Mouse (Mus musculus): ENCODE data around the gene Gm20517. TPM values are rescaled to one million over a fixed set of nuclear protein-coding genes. Genes with fewer than 3 reads are reported as not detected.

The Gm20517 gene
- total RNA-seq, 1 experiment = 5.4 TPM

DNA sequence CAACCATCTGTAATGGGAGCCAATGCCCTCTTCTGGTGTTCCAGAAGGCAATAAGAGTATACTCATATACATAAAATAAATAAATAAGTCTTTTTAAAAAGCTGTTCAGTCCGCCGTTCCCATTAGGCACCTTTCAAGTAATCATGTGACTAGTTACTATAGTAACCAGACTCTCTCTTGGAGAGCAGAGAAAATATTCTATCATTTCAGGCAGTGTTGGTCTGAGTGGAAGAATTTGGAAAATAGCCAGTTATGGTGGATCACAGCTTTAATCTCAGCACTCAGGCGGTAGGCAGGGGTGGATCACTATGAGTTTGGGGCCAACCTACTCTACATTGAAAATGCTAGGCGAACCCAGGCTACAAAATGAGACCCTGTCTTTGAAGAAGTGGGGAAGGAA is 57.8 kb downstream of the Gm20517 start:
- Histone ChIP-seq H3K4me1 (ENCODE audit: control insufficient read depth in 2 of 2, insufficient read depth in 2 of 2, low read length in 2 of 2, poor library complexity in 1 of 2) (peaks cover 0 to 2% of the 10 kb centered on the region in 2 experiments; a peak in 2 of 4 replicates), H3K9me3 (ENCODE audit: control insufficient read depth, insufficient read depth, low read depth, low read length) (no peaks in the 10 kb centered on the region), H3K4me3 (ENCODE audit: insufficient read depth in 1 of 2, low read depth in 1 of 2, low read length in 2 of 2, poor library complexity in 1 of 2, severe bottlenecking in 1 of 2) (no peak overlapping the region), H3K9ac (ENCODE audit: insufficient read depth, low read depth, low read length, poor library complexity, severe bottlenecking) (no peak overlapping the region), H3K27ac (ENCODE audit: insufficient read depth, low read depth, low read length, poor library complexity, severe bottlenecking) (no peak overlapping the region), H3K36me3 (ENCODE audit: control insufficient read depth, insufficient read depth, low read length, poor library complexity, severe bottlenecking) (no peaks in the 10 kb centered on the region)
- in situ Hi-C loops (cut with MboI; ENCODE audit: low sequenced_read_pairs in 2 of 2, unreplicated experiment in 2 of 2) = no loop called here
- no peak for DNase-seq (ENCODE audit: low read depth, low spot score)
- TF ChIP-seq ZC3H11A (IDR thresholded peaks at IDR 0.05; ENCODE audit: borderline replicate concordance, low read depth, low read length) (no peak), CHD2 (IDR thresholded peaks at IDR 0.05; ENCODE audit: low read depth, low read length) (no peak), HCFC1 (IDR thresholded peaks at IDR 0.05; ENCODE audit: borderline replicate concordance, insufficient read depth, low read length) (no peak), MAFK (IDR thresholded peaks at IDR 0.05; ENCODE audit: insufficient read depth, low read depth, low read length) (no peak), ZNF384 (IDR thresholded peaks at IDR 0.05; ENCODE audit: low read depth, low read length) (no peak)

DNA sequence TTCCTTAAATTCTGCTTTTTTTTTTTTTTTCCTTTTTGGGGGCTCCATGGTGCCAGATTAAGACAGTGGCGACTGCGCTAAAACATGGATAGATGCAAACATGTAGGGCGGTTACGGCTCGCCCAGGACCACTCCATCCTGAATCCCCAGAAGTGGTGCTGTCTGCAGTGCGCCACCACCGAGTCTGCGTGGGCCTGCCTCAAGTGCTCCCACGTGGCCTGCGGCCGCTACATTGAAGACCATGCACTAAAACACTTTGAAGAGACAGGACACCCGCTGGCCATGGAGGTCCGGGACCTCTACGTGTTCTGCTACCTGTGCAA is 60.6 kb downstream of the Gm20517 start:
- H3K36me3 ChIP-seq (ENCODE audit: control insufficient read depth, insufficient read depth, low read length, poor library complexity, severe bottlenecking) = peaks cover 3% of the 10 kb centered on the region; the same call in 1 of the 2 replicates
- H3K4me3 ChIP-seq (ENCODE audit: insufficient read depth in 1 of 2, low read depth in 1 of 2, low read length in 2 of 2, poor library complexity in 1 of 2, severe bottlenecking in 1 of 2) = peak overlapping the region; percentile 67 to 85
- no peak for DNase-seq (ENCODE audit: low read depth, low spot score)
- TF ChIP-seq HCFC1 (IDR thresholded peaks at IDR 0.05; ENCODE audit: borderline replicate concordance, insufficient read depth, low read length) (no peak), MAFK (IDR thresholded peaks at IDR 0.05; ENCODE audit: insufficient read depth, low read depth, low read length) (no peak), ZNF384 (IDR thresholded peaks at IDR 0.05; ENCODE audit: low read depth, low read length) (no peak), CHD2 (IDR thresholded peaks at IDR 0.05; ENCODE audit: low read depth, low read length) (no peak), ZC3H11A (IDR thresholded peaks at IDR 0.05; ENCODE audit: borderline replicate concordance, low read depth, low read length) (no peak)
- peak overlapping the region; percentile 48; the same call in 1 of the 2 replicates for H3K9ac ChIP-seq (ENCODE audit: insufficient read depth, low read depth, low read length, poor library complexity, severe bottlenecking)
- H3K4me1 ChIP-seq (ENCODE audit: control insufficient read depth in 2 of 2, insufficient read depth in 2 of 2, low read length in 2 of 2, poor library complexity in 1 of 2) = peaks cover 0 to 2% of the 10 kb centered on the region in 2 experiments; a peak in 2 of 4 replicates
- no peak overlapping the region for H3K27ac ChIP-seq (ENCODE audit: insufficient read depth, low read depth, low read length, poor library complexity, severe bottlenecking)
- in situ Hi-C loops (cut with MboI; ENCODE audit: low sequenced_read_pairs in 2 of 2, unreplicated experiment in 2 of 2) = no loop called here
- H3K9me3 ChIP-seq (ENCODE audit: control insufficient read depth, insufficient read depth, low read depth, low read length) = no peaks in the 10 kb centered on the region

DNA sequence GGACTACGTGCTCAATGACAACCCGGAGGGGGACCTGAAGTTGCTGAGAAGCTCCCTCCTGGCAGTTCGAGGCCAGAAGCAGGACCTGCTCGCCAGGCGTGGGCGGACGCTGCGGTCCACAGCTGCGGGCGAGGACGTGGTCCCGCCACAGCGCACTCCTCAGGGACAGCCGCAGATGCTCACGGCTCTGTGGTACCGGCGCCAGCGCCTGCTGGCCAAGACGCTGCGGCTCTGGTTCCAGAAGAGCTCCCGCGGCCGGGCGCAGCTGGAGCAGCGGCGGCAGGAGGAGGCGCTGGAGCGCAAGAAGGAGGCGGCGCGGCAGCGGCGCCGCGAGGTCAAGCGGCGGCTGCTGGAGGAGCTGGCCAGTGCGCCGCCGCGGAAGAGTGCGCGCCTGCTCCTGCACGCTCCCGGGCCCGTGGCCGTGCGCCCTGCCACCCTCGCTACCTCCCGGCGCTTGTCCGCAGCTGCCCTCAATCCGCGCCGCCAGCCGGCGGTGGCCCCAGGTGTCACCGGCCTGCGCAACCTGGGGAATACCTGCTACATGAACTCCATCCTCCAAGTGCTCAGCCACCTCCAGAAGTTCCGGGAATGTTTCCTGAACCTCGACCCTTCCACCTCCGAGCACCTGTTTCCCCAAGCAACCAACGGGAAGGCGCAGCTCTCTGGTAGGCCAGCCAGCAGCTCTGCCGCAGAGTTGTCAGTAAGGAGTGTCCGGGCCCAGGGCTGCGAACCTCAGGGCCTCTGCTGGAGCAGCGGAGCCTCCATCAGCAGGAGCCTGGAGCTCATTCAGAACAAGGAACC is 61.1 kb downstream of the Gm20517 start:
- peak overlapping the region; percentile 48 for H3K9ac ChIP-seq (ENCODE audit: insufficient read depth, low read depth, low read length, poor library complexity, severe bottlenecking)
- no peaks in the 10 kb centered on the region for H3K9me3 ChIP-seq (ENCODE audit: control insufficient read depth, insufficient read depth, low read depth, low read length)
- H3K36me3 ChIP-seq (ENCODE audit: control insufficient read depth, insufficient read depth, low read length, poor library complexity, severe bottlenecking) = peaks cover 3% of the 10 kb centered on the region; the same call in 1 of the 2 replicates
- H3K4me3 ChIP-seq (ENCODE audit: insufficient read depth in 1 of 2, low read depth in 1 of 2, low read length in 2 of 2, poor library complexity in 1 of 2, severe bottlenecking in 1 of 2) = peak overlapping the region; percentile 67 to 85
- TF ChIP-seq HCFC1 (IDR thresholded peaks at IDR 0.05; ENCODE audit: borderline replicate concordance, insufficient read depth, low read length) = peak; percentile 16; the same call in 1 of the 2 replicates
- TF ChIP-seq MAFK (IDR thresholded peaks at IDR 0.05; ENCODE audit: insufficient read depth, low read depth, low read length) = no peak
- in situ Hi-C loops (cut with MboI; ENCODE audit: low sequenced_read_pairs in 2 of 2, unreplicated experiment in 2 of 2) = no loop called here
- DNase-seq (ENCODE audit: low read depth, low spot score) = peak; percentile 45
- no peak overlapping the region for H3K27ac ChIP-seq (ENCODE audit: insufficient read depth, low read depth, low read length, poor library complexity, severe bottlenecking)
- H3K4me1 ChIP-seq (ENCODE audit: control insufficient read depth in 2 of 2, insufficient read depth in 2 of 2, low read length in 2 of 2, poor library complexity in 1 of 2) = peaks cover 0 to 2% of the 10 kb centered on the region in 2 experiments; a peak in 2 of 4 replicates

DNA sequence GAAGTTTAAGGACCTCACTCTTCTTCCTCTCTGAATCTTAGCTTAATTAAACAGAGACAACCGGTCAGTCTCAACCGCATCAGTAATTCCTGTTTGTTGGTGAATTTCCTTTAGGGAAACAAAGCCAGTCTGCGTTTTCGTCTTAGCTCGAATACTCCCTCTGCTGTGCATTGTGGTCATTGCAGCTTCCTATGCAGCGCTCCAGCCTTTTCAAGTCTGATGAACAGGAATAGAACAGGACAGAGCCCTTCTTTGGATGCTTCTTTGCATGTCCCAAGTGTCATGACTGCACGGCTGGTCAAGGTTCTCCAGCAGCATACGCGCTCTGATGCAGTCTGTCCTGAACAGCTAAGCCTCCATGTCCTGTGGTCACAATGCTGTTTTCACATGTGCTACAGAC is 65.2 kb downstream of the Gm20517 start:
- Histone ChIP-seq H3K9me3 (ENCODE audit: control insufficient read depth, insufficient read depth, low read depth, low read length) (no peaks in the 10 kb centered on the region), H3K4me1 (ENCODE audit: control insufficient read depth in 2 of 2, insufficient read depth in 2 of 2, low read length in 2 of 2, poor library complexity in 1 of 2) (peaks cover 0 to 2% of the 10 kb centered on the region in 2 experiments; a peak in 2 of 4 replicates), H3K4me3 (ENCODE audit: insufficient read depth in 1 of 2, low read depth in 1 of 2, low read length in 2 of 2, poor library complexity in 1 of 2, severe bottlenecking in 1 of 2) (no peak overlapping the region), H3K9ac (ENCODE audit: insufficient read depth, low read depth, low read length, poor library complexity, severe bottlenecking) (no peak overlapping the region), H3K36me3 (ENCODE audit: control insufficient read depth, insufficient read depth, low read length, poor library complexity, severe bottlenecking) (peaks cover 5% of the 10 kb centered on the region; the same call in 1 of the 2 replicates), H3K27ac (ENCODE audit: insufficient read depth, low read depth, low read length, poor library complexity, severe bottlenecking) (no peak overlapping the region)
- peak; percentile 72 for DNase-seq (ENCODE audit: low read depth, low spot score)
- in situ Hi-C loops (cut with MboI; ENCODE audit: low sequenced_read_pairs in 2 of 2, unreplicated experiment in 2 of 2) = no loop called here
- TF ChIP-seq ZC3H11A (IDR thresholded peaks at IDR 0.05; ENCODE audit: borderline replicate concordance, low read depth, low read length) (peak; percentile 52; the same call in 1 of the 2 replicates), HCFC1 (IDR thresholded peaks at IDR 0.05; ENCODE audit: borderline replicate concordance, insufficient read depth, low read length) (no peak), ZNF384 (IDR thresholded peaks at IDR 0.05; ENCODE audit: low read depth, low read length) (no peak), CHD2 (IDR thresholded peaks at IDR 0.05; ENCODE audit: low read depth, low read length) (no peak)
